Mouse (Mus musculus) left cerebral cortex, postnatal 14 days (tissue): ENCODE results near the gene Bmp2k. TPM values are rescaled to one million over a fixed set of nuclear protein-coding genes. Genes with fewer than 3 reads are reported as not detected.

Source experiments
- DNase-seq, 2 experiments: peaks; one replicate each; pipeline ENCODE4 v3.0.0; 2021 to 2022; ENCODE audit warnings: low spot score in 2 of 2, mixed read lengths in 1 of 2
- intact Hi-C: fragments of 180-260 bp; cut with DNase I; formaldehyde crosslinking; loops from one replicate; pipeline ENCODE4 v1.15.1; 2025
- total RNA-seq, 2 experiments: library from RNA; stranded (reverse); gene quantifications; 2 replicates each; pipeline ENCODE4 v1.2.3; 2021

The Bmp2k gene
- total RNA-seq, 2 experiments from 2014 or later, result 12.8 to 13.5 TPM

DNA sequence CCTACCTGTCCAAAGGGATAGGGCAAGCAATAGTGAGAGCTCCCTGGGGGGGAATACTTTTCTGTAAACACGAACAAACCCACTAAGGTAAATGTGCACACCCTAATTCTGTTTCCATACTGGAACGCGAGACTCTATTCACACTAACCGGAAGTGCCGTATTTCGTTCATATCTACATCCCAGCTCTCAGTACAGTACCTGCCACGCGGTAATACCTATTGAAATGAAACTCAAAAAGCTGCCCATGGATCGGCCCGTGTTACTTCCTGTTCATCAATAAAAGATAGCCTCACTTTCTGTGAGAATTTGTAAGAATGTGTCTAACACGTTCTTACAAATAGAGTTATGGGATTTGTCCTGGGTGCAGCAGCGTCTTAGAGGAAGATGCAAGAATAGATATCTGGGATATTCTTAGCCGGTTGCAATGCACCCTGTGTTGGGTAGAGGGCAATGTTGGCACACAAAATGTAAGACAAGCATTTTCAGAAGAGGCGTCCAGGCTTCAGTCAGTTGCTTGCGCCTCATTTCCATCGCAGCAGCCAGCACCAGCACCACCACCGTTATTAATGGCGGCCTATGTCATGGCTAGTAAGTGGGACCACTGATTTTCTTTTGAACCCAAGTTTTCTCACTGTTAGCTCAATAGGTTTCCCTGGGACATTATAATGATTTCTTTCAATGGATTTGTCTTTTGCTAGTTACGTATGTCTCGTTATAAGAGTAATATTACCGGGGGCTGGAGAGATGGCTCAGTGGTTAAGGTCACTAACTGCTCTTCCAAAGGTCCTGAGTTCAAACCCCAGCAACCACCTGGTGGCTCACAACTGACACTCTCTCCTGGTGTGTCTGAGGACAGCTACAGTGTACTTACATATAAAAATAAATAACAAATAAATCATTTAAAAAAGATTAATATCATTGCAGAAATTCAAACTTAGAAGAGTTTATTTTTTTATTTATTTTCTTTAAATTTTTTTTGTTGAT, 131.0 kb downstream of the Bmp2k start:
- intact Hi-C loops, result loop anchor here (5.0 to 10.0 kb wide), 4 partner anchors 469 to 1746 kb away; partner anchors contain the start of gene Cfap299
- DNase-seq, result peak; percentile 74 to 80

DNA sequence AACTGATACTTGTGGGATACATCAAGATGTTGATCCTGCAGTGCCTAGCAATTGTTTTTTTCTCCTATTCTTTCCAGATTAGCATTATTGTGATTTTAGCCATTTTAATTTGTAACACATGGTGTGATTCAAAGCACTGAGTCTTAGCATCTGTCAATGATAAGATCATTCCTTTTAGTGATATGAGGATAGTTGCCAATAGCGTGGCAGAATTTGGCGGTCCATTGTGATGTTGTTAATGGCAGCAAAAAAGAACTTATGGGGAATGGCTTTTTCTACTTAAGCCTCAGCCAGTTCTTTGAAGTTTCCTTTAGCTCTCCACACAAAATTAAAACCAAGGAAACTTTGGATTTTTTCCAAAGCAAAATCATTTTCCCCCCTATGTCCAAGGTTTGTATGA, 132.1 kb downstream of the Bmp2k start:
- DNase-seq, result no peak
- intact Hi-C loops, result loop anchor here (5.0 to 10.0 kb wide), 4 partner anchors 468 to 1745 kb away; partner anchors contain the start of gene Cfap299

DNA sequence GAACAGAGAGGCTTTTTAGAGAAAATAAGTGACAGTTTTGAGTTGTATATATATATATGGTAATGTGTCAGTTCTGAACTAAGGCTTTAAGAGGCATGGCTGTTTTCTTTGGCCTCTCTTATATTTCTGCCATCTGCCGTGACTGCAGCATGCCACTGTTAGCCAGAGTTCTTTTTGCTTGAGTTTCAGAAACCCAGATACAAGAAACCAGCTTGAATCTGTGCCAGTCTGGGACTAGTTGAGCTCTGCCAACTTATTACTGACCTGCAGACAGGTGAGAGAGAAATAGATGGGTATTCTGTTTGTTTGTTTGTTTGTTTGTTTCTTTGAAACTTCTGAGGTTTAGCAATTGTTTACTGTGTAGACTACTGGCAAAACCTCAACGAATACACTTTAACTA, 137.8 kb downstream of the Bmp2k start:
- no peak for DNase-seq
- intact Hi-C loops, result loop anchor here (10.0 kb wide), 1 partner anchor 169 kb away; no protein-coding TSS in a partner anchor

Other genes starting within 250 kb of the Bmp2k start
- 10 to 100 TPM; 17.8 to 20.5 TPM for gene Anxa3, start 204.3 kb upstream of the Bmp2k start, total RNA-seq
- gene Paqr3, start 113.9 kb downstream of the Bmp2k start, total RNA-seq, result 10 to 100 TPM; 27.2 to 29.3 TPM